Mouse (Mus musculus) ZHBTc4 (cell line): ENCODE measurements around the gene Otulin.

Experiments
- DNase-seq: peaks from one replicate; pipeline ENCODE4 v3.0.0-alpha.2; 2011; ENCODE audit warnings: low read depth, low spot score

The Otulin gene

DNA sequence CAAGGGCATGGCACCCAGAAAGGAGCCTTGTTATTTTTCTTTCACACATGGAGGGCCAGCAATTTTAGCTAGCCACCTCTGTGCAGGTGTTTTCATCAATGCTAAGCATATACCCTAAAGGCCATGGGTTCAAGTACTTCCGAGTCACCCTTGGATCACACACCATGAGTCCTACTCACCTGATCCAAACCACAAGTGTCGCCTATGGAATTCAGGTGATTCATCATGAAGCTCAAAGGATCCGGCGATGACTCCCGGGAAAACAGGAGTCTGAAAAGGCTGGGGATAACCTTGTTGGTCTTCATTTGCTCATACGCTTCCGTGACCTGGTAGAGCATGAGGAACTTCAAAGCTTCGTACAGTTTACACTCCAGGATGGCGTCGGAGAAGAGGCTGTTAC, 27.4 kb upstream of the Otulin start:
- no peak for DNase-seq

DNA sequence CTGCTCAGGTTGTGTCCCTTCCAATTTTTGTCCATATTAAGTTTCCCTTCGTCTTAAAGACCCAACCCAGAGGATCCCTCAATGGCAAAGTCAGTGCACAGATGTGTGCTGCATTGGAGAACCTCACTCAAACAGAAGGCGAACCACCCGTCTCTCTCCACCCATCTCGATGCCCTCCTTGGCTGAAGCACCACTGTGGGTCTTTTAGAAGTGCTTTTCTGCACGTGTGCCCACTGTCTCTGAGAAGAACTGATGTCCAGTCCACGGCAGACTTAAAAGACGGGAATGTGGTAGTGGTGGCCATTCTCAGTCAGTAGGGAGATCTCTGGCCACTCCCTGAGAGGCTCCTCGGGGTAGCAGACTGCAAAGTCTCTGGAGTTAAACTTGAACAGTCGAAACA, 26.1 kb upstream of the Otulin start:
- DNase-seq: no peak

DNA sequence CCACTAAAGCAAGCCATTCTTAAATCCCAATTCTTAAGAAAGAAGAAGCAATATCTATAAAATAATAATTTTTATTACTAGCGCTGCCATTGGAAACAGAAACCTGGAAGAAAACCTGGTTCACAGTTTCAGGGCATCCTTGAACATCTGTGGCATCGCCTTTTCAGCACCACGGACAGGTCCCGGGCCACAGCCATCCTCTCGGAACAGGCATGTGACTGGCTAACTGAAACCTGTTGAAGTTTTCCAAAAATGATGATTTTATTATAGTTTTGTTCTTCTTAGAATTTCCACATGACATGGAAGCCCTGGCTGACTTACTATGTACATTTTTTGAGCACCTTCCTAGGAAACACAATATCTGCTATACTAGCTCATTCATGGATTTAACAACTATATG, 24.5 kb upstream of the Otulin start:
- peak; percentile 54 for DNase-seq

DNA sequence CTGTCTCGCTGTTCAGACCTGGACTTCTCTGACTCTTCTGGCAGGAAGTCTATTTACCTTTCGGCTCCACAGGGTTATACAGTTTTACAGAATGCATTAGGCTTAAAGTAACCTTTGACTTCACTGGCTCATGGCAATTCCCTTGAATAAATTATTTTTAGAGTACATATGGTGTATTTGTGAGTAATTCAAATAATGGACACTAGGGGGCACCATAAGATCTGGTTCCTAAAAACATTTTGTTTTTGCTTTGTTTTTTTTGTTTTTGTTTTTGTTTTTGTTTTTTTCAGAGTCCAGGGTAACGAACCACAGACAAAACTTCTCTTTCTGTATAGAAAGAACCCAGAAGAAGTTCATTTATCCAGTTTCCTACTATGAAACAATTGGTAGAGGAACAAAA, 17.2 kb upstream of the Otulin start:
- DNase-seq: peak; percentile 43

DNA sequence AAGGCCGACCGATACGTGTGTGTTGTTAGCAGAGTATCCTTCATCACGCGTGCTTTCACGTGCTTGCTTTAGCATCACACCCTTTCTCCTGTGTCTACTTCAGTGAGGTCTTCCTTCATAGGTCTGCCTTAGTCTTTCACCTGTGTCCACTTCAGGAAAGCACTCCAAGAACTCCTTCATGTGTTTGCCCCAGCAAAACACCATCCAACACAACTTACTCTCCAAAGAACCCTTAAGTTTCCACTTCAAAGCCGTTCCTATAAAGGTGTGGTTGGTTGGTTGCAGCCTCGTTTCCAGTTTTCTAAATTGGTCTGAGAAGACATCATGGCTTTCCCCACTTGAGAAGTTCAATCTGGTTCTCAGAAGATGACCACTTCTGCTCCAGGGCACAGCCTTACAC, 16.2 kb upstream of the Otulin start:
- no peak for DNase-seq

DNA sequence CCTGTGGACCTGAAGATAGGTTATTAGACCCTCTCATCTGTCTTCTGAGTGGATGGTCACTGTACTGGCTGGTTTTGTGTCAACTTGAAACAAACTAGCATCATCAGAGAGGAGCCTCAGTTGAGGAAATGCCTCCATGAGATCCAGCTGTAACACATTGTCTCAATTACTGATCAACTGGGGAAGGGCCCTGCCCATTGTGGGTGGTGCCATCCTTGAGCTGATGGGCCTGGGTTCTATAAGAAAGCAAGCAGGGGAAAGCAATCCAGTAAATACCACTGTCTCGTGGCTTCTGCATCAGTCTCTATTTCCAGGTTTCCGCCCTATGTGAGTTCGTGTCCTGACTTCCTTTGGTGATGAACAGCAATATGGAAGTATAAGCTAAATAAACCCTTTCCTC, 14.8 kb upstream of the Otulin start:
- no peak for DNase-seq

DNA sequence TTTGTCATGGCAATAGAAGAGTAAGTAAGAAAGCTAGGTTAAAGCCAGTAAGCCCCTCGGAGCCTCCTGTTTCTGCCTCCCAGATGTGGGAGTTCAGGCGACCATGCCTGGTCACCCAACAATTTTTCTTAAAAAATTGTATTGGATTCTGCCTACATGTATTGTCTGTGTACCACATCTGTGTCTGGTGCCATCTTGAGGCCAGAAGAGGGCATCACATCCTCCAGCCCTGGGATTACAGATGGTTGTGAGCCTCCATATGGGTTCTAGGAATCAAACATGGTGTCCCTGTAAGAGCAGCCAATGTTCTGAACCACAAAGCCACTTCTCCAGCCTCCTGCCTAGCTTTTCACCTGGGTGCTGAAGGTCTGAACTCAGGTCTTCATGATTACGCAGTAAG, 12.4 kb upstream of the Otulin start:
- DNase-seq: peak; percentile 54

DNA sequence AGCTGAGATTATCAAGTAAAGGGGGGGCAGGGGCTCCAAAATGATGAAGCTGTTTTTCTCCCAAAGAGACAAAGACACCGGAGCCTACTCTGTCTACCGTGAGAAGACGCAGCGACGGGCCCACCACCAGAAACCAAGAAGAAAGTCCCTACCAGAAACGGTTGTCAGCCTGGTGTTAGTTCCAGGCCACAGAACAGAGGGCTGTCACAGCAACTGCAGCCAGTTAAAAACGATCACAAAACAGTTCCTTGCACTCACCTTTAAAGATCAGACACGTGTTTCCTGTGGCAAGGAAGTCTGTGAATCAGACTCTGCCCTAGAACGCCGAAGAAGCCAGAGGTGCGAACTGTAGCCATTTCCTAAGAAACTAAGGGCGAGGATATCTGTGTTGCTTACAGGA, 10.7 kb upstream of the Otulin start:
- no peak for DNase-seq

DNA sequence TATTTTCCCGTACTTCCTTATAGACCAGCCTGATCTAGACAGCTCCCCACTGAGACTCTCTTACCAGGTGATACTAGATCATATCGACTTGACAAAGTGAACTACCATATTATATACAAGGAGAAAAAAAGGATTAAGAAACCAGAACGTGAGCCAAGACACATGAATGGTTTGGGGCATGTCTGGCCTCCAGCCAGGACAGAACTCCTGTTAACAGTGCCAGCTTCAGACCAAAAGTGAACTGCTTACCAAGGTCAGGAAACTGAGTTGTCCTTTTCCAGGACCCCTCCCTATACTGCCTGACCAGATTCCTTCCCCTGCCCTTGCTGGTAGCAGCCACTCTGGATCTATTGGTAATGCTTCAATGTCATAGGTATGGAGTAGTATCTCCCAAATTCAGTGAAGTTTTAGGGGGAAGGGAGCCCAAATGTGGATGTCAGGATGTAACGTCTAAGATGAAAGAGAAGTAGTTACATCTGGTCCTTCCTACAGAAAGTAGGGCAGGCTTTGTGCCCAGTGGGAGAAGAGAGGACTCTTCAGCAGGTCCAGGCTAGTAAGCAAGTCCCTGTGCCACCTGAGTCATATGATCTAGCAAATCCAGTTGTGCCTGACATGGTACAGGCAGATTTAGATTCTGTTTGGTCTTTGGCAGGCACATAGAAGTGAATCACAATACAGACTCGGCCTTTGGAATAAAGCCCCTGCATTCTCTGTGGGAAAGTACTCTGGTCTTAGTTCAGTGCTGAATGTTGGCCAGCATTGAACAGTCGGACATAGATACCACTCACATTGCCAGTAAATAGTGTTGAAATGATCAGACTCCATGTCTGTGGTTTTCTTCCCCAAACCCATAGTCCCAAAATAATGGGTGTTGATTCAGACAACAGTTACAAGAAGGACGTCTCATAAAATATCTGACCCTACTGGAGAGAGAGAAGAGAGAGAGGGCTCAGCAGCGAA, 3.7 kb upstream of the Otulin start:
- no peak for DNase-seq

DNA sequence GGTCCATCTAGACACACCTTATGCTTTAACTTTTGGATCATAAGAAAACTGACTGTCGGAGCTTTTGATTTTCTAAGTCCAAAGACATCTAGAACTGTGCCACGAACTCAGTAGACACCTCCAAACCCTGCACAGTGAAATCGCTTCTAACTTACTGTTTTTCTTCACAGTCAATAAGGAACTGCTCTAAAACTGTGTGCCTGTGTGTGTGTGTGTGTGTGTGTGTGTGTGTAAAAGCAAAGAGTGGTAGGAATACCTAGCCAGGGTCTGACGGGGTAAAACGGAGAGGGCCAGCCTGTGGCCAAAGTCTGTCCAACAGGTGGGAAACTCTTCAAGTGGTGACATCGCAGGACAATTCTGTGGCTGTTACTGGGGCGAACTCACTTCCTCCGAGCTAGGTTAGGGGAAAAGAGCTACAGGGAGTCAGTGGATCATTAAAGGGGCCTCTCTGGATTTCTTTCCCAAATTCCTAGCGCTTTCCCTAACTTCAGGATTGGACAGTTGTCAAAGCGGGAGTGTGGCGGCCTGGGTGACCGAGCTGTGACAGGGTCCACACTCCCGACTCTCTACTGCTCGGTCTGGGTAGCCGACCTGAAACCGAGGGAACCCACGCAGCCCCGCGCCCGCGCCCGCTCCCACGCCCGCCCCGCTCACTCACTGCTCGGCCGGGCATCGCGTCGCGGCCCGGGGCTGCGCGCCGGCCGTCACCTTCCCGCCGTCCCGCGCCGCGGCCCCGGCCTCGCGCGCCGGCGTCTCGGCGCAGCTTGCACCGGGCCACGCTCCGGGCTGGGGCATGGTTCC, 493 bp downstream of the Otulin start:
- peak; percentile 31 for DNase-seq

DNA sequence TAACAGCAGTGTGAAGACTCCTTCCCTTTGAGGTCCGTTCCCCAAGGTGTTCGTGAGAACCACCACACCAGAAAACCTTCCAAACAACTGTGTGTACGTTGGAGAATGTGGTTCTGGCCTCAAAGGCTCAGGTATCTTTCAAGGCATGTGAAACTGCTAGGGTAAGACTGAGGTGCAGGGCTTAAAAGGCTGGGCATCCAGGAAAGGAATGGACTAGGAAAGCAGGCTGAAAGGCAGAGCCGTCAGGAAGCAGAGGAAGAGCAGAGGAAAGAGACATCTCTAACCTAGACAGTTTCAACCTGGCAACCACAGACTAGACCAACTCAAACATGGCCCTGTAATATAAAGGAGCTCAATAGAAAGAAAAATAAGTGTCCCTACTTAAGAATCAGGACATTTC, 1.4 kb downstream of the Otulin start:
- no peak for DNase-seq

DNA sequence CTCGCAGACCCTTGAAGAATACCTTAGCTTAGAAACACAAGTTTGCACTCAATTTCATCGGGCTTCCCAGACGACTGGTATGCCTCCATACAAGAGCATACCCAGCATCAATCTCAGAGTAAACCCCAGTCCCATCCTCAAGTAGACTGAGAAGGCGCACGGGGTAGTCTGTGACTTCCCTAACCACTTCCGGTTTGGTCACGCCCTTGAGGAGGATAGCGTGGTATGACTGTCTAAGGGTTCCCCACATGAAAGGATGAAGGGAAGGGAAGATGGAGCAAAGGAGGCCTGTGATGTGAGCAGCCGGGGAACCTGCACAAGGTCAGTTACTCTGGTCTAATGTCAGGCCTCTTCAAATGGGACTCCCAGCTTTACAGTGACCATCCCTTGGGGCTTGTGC, 2.7 kb downstream of the Otulin start:
- no peak for DNase-seq

DNA sequence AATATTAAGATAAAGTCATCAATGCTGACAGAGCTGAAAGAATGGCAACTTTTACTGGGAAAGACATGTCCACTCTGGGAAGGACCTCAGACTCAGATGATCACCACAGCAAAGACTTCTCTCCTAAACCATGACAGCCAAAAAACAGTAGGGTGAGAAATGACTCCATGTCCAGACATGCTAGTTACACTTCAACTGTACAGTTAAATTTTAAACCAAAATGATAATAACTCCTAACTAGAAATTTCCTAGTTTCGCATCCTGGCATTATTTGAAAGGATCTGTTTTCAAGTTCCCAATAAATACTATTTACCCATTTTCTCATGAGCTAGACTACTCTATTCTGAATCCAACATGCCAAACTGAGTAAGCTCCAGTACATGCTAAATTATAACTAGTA, 4.2 kb downstream of the Otulin start:
- DNase-seq: no peak

DNA sequence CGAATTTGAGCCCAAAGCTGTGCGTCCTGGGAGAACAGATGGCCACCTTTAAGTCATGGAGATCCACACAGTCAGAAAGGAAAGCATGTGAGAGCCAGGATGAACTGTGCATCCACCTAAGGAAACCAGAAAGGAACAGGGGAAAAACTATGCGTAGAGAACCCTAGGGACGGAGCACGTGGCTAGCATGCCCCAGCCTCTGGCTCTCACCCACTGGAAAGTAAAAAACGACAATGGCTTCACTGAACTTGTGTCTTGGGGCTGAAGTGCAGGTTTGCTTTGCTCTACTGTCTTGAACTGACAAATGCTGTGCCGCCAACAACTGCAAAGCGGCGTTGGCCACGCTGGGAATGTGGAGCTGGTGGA, 4.6 kb downstream of the Otulin start:
- DNase-seq: no peak

DNA sequence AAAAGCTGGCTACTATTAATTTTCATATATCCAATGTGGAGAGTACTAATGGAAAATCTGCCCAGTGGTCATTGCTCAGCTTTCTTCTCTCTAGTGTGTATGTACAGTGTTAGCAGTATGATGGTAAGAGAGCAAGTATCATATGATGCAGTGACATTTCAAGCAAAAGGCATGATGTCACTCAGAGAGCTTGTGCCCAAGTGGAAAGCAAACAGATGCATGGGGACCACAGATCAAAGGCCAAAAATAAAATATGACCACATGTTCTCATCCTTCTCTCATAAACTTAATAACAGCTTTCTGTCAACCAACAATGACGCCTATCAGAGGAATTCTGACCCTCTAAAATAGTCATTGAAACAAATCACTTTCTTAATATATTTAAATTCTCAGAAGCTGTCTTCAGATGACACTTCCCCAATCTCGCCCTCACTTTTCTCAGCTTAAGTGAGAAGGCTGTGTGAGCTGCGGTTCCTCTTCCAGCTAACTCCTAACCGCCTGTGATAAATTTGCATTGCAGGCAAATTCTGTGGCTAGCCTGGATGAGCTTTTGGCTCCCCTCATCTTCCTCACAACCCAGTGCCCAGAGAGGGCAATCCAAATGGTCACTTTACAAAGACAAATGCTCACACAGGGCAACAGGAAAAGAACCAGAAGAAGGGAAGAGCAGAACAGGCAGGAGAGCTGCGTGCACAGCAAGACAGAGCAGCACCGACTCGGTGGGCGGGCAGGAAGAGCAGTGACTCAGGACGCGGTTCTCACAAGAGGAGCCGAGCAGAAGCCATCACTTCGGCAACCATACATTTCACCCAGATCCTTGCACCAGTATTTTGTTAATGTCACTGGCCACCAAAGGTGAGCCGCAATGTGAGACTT, 5.2 kb downstream of the Otulin start:
- no peak for DNase-seq

DNA sequence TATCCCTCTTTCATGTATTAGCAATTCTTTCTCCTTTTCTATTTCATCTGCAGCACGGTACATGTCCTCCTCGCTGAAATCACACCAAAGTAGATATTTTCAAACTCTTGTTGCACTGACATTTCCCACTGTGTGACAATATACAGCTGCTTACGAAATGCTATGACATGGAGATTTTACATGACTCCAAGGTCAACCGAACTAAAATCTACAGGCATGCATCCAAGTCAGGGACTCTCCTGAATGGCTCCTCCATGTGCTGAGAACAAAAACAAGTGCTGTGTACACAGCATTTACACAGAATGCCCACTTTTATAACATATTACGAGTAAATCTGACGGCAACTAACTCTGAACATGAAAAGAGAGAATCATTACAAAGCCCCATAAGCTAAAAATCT, 7.2 kb downstream of the Otulin start:
- DNase-seq: no peak

DNA sequence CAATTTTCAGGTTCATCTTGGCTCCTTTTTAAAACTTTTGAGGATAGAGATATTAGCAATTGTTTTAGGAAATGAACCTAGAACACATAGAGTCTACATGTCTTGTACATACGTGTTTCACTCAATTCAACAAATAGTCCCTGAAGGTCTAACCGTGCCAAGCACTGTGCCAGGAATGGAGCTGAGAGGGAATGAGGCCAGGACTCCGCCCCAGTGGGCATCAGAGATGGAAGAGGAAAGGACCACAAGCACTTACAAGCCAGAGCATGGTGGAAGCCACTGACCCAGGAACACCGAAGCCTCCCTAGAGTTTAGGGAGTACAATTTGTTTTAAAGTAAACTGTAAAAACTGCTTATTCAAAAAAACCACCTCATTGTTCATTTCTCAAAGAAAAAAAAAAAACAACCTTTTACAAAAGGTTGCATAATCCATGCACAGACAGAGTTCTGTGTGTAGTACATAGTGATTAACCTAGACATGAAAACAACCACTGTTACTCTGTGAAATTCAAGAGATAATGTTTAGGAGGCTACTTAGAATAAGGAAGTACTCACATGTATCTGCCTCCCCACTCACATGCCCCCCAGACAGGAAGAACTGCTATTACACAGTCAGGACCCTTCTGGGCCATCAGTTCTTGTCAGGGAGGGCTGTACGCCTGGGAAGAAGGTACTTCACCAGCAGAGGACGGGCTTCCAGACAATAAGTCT, 9.9 kb downstream of the Otulin start:
- DNase-seq: no peak

DNA sequence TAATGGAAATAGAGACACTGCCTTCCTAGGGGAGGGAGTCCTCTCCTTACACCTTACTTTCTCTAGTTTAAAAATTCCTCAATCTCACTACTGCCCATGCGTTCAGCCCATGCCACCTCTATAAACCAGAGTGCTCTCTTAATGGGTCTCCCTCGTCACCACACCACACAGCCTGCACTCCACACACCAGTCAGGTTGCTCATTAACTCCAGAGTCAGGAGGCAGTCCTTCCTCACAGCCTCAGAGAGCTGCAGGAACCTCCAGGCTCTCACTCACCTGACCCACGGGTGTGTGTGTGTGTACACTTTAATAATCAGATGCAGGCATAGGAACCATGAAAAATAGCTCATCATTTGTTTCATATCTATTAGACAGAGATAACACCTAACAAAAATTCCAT, 10.8 kb downstream of the Otulin start:
- no peak for DNase-seq

DNA sequence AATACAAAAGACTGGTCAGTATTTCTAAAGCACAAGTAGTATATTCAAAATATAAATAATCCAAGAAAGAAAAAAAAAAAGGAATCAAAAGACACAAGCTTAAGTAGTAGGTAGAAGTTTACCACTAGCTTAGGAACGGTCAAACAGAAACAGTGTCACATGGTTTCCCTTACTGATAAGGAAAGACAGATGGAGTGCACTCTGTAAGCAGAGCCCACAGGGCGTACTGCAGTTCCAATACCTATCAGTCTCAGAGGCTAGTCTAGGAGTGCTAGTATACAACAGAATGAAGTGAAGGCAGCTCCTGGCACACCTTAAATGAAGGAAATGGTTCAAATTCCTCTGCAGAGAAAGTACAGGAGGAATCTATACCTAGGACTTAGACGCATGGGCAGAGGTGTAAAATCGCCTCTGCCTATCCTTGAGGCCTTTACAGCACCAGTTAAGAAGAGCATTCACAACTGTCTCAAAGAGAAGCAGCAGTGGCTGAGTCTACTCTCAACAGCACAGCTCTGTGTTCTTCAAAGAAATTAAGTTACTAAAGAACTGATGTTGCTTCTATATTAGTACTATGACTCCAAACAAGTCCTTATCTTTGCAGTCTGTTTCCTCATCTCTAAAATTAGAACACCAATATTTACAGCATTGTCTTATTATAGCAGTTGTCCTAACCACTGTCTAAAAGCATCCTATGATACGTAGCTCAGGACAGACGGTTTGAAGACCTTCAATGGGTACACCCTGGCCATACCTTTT, 11.5 kb downstream of the Otulin start:
- DNase-seq: peak; percentile 50

DNA sequence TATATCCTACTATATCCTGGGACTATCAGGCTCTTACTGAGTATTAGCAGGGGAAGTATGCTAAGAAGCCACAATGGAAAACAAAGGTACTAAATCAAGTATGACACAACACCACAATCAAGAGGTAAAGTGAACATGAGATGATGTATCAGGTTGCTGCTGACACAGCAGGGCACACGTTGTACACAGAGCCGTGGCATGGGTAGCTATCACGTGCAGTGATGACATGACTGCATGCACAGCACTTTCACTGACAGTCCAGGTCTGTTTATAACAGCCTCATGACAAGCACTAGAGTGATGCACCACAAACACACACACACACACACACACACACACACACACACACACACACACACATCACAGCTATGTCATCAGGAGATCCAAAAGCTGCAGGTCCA, 13.3 kb downstream of the Otulin start:
- no peak for DNase-seq

DNA sequence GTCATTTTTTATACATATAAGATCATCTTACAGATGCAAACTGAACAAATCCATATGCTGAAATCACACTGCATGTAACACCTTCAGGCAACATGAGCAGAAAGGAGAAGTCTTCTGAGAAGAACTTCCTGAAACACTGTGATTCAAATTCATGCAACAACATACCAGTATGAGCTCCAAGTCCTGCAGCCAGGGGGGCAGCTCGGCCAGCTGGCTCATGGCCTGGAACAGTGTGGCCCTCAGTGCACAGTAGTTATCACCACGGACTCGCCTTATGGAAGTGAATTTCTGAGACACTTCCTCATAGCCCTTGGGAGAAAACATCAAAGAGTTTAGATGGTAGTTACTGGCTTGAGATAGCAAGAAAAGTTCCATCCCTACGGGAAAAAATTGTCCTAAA, 14.3 kb downstream of the Otulin start:
- no peak for DNase-seq
